Mouse (Mus musculus): ENCODE data around the gene 6330409D20Rik.

The 6330409D20Rik gene

DNA sequence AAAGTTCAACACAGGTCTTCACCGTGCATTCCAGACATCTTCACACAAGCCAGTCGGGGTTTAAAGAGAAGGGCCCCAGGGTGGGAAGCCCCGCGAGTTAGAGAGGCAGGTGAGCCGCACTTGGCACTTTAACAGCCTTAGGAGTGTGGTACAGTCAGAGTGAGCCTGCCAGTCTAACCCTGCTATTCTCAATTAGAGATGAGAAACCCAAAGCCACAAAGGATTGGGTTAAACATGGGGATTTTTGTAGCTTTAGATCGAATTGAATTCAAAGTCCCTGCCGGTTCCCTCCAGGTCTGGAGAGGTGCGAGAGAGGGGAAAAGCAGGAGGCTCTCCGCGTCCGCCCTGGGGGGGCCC, at the start of gene 6330409D20Rik:
6330409D20Rik (minus strand) TSS at position 101 of the 357 bp plus-strand sequence.
- DNase-seq (ENCODE audit: low read depth, low spot score) = no peak

- DNase-seq (ENCODE audit: low read depth, low spot score) = no peak
Observed at GRCm38 (mm10) chr2:32788581-32788980, 47.8 kb upstream of the 6330409D20Rik start.

- peak; percentile 62 for DNase-seq (ENCODE audit: low read depth, low spot score)
Observed at GRCm38 (mm10) chr2:32787176-32787575, 46.4 kb upstream of the 6330409D20Rik start.

DNA sequence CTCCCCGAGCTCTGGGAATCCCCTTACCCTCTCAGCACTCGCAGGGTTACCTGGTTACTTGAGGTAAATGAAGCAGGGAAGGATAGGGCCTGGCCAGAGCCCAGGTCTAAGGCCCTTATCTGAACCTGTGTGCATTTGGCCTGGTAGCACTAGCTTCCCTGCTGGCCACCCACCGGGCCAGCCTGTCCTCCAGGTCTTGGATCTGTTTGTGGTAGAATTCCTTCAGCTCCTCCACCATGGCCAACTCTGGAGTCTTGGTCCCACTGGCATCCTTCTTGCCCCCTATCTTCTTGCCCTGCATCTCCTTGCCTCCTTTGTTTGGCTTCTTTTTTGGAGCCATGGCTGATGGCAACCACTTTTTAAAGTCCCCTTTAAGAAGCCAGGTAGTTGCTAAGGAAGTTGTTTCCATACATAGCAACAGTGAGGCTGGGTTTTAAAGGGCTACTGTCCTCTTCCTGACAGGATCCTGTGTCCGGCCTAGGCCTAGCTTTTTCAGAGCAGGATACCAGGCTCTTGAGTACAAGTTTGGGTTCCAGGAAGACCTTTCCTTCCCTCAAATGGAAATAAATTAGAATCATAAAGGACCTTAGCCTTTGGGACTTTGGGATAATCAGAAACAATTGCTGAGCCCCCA, 43.3 kb upstream of the 6330409D20Rik start, which contains the start of gene Cfap157:
Cfap157 (minus strand) TSS at position 381 of the 634 bp plus-strand sequence.
- no peak for DNase-seq (ENCODE audit: low read depth, low spot score)

GRCm38 (mm10) chr2:32781710-32782109, 40.9 kb upstream of the 6330409D20Rik start:
- no peak for DNase-seq (ENCODE audit: low read depth, low spot score)

- DNase-seq (ENCODE audit: low read depth, low spot score) = no peak
Observed at GRCm38 (mm10) chr2:32779714-32780113, 38.9 kb upstream of the 6330409D20Rik start.

- peak; percentile 65 for DNase-seq (ENCODE audit: low read depth, low spot score)
Observed at GRCm38 (mm10) chr2:32779131-32779530, 38.3 kb upstream of the 6330409D20Rik start.

GRCm38 (mm10) chr2:32778081-32778480, 37.3 kb upstream of the 6330409D20Rik start:
- DNase-seq (ENCODE audit: low read depth, low spot score) = no peak

DNA sequence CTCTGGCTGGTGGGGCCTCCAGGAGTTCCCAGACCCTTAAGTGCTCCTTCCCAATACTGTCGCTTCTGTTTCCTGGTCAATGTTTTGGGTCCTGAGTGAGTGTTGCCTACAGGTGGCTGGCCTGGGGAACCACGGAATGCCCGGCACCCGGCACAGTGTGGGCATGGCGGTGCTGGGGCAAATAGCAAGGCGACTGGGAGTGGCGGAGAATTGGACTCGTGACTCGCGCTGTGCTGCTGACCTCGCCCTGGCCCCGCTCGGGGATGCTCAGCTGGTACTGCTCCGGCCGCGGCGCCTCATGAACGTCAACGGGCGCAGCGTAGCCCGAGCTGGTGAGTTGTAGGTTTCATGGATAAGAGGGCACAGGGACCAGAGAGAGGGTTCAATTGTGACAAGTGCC, 35.4 kb upstream of the 6330409D20Rik start:
- peak; percentile 25 for DNase-seq (ENCODE audit: low read depth, low spot score)

DNA sequence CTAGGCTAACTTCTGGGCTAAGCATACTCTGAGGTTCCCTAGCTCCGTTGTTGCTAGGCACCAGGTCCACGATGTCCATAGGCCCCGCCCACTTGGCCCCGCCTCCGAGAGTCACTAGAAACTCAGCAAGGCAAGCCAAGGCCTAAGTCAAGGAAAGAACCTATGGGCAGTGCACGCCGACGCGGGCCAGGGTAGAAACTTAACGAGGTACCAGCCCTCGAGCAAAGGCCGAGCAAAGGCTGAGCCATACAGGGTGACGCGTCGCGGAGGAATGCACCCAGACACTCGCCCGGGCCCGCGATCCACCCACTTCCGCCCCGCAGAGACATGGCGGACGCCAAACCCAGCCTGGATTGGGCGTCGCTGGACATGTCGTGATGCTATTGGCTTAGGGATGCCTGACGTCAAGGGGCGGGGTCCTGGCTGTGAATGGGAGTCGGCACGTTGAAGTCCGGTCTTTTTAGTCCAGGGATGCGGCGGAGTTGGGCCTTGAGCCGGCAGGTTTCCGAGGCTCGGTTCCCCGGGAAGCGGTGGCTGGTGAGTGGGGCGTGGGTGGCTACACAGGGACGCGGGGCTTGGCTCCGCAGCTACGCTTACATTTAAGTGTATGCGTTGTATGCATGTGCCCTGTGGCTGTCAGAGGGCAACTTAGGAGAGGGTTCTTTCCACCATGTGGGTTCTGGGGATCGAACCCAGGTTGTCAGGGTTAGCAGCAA, 34.7 kb upstream of the 6330409D20Rik start, which contains the start of the genes Ttc16 and Ptrh1:
Ttc16 (minus strand) TSS at position 275 of the 716 bp plus-strand sequence.
Ptrh1 (plus strand) TSS at position 428 of the 716 bp plus-strand sequence.
- peak; percentile 97 for DNase-seq (ENCODE audit: low read depth, low spot score)

DNA sequence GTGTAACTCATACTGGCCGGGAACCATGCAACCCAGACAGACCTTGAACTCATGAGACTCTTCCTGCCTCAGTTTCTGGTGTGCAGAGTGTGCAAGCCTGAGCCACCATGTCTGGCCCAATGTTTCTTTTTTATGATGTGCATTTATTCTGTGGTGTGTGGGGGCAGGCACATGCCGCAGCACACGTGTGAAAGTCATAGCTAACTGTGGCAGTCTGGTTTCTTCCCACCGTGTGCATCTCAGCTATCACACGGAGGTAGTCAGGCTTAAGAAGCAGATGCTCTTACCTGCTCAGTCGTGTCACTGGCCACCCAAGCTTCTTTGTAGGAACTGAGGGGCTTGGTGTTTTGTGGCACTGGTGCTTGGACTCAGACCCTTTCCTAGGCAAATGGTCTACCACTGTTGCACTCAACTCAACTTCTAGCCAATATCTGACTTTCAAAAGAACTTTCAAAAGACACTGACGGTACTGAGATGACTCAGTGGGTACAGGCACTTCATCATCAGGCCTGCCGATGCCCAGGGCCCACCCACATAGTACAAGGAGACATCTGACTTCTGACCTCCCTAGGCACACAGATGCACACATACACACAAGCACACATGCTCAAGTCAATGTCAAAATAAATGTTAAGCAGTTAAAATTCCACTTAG, 31.9 kb upstream of the 6330409D20Rik start:
- DNase-seq (ENCODE audit: low read depth, low spot score) = peak; percentile 25

GRCm38 (mm10) chr2:32771886-32772285, 31.1 kb upstream of the 6330409D20Rik start:
- peak; percentile 48 for DNase-seq (ENCODE audit: low read depth, low spot score)

GRCm38 (mm10) chr2:32769327-32770085, 28.7 kb upstream of the 6330409D20Rik start:
- DNase-seq (ENCODE audit: low read depth, low spot score) = no peak

DNA sequence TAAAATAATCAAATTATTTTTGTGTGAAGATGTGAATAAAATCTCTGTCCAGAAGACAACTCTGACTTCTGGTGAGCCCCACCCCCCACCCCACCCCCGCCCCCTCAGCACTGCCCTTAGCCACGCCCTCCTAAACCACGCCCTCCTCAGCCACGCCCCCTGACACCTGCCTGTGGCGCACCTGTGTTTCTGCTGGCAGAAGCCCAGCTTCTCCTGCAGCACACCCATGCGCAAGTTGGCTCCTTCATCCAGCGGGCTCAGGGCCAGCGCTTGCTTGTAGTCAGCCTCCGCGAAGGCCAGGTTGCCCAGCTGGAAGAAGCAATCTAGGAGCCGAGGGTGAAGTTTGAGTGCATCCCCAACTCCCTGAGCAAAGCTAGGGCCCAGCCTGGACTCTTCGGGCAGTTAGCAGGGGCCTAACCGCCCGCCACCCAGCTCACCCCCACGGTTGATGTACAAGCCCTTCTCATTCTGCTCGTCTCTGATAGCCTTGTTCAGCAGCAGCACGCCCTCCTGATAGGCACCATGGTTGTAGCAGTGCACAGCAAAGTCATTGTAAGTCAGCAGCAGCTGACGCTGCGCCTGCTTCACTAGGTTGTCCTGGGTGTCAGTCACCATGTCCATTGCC, 28.0 kb upstream of the 6330409D20Rik start:
- DNase-seq (ENCODE audit: low read depth, low spot score) = no peak

- DNase-seq (ENCODE audit: low read depth, low spot score) = no peak
Observed at GRCm38 (mm10) chr2:32767241-32767640, 26.4 kb upstream of the 6330409D20Rik start.

DNA sequence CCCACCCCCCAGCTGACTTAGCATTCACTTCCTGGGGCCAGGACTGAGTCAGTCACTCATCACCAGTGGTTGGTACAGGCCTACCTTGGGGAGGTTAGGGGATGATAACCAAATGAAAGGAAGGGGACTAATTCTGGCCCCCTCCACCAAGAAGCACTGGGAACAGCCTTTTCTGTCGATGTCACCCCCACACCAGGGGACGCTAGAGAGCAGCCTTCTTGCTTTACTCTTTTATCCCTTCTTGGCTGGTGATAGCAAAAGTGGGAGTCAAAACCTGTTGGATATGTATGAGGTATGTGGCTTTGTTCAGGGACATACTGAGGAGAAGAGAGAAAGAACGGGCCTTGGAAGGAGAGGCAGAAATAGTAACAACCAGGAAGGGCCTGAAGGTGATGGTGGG, 22.5 kb upstream of the 6330409D20Rik start:
- no peak for DNase-seq (ENCODE audit: low read depth, low spot score)

- DNase-seq (ENCODE audit: low read depth, low spot score) = no peak
Observed at GRCm38 (mm10) chr2:32761859-32762258, 21.0 kb upstream of the 6330409D20Rik start.

DNA sequence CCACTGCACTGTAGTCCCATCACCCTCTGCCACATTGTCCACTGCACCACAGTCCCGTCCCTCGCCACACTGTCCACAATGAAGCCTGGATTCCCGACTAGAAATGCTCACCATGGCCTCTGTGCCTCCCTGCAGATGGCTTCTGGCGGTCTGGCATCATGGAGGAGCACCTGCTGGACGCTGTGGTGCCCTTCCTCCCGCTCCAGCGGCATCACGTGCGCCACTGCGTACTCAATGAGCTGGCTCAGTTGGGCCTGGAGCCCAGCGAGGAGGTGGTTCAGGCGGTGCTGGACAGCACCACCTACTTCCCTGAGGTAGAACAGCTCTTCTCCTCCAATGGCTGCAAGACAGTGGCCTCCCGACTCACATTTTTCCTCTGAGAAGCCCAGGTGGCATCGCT, 20.5 kb upstream of the 6330409D20Rik start:
- no peak for DNase-seq (ENCODE audit: low read depth, low spot score)

GRCm38 (mm10) chr2:32759001-32759400, 18.2 kb upstream of the 6330409D20Rik start:
- DNase-seq (ENCODE audit: low read depth, low spot score) = no peak

DNA sequence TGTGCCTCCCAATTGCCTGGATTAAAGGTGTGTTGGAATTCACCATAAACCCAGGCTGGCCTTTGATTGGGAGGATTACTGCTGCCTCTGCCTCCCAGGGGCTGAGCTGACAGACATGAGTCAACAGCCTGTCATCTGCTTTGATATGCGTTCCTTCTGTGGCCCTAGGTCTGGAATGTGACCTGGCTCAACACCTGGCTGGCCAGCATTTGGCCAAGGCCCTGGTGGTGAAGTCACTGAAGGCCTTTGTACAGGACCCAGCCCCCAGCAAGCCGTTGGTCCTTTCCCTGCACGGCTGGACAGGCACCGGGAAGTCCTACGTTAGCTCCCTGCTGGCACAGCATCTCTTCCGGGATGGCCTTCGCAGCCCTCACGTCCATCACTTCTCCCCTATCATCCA, 17.7 kb upstream of the 6330409D20Rik start:
- DNase-seq (ENCODE audit: low read depth, low spot score) = no peak

Data from CD4-positive, CD25-positive, alpha-beta regulatory T cell, adult 2 months (primary cell).